15 mouse cellular contexts compared by ENCODE assay signal in the genomic region with DNA sequence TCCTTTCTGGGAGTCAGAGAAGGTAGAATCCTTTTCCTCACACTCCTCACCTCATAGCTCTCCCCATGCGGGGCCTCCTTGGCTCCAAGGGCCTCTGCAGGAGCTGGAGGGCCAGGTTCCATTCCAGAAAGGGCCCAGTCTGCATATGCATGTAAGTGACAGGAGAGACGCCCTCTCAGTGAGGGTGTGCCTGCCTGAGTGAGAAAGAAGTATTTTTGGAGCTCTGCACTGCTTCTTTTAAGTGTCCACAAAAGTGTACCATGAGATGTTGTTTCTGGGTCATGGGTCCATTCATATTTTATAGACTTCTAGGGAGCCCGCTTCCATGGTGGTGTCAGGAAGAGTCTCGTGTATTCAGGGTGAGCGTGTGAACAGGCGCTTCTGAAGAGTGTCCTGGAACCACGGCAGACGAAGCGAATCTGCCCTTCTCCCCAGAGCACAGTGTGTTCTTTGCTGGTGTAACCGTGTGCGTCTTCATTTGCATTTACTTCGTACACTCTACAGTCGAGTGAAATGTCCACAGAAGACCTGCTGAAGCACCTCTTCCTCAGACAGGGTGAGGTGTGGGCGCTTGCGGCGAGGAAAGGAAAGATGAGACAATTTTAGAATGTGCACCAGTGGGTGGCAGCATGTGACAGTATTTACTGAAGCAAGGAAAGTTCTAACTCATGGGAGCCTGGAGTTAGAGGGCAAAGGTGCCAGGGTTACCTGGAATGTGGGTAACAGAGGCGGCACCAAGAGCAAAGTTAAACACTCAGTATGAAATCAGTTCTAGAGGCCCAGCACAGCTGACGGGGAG. TPM values are rescaled to one million over a fixed set of nuclear protein-coding genes. Genes with fewer than 3 reads are reported as not detected.
A peak's percentile ranks its signal among the peaks of the same experiment; 100 is the strongest.
DNase-seq lines count a peak whose midpoint lies in the region; ATAC-seq and TF ChIP-seq lines count a peak whose summit lies in the region.
"Had no signal": no experiment of that assay in that cellular context is flagged by ENCODE, and none has a peak within 500 bp of the region (broad histone marks: within the 10 kb centered on the region; RNA-seq: fewer than 3 reads in every experiment).

No protein-coding gene starts in this region.

- no peaks in the 10 kb centered on the region for H3K4me1 ChIP-seq in kidney, embryonic 15.5 days
- H3K4me1 ChIP-seq in cortical plate, adult 2 months (ENCODE audit: control insufficient read depth, insufficient read depth, low read length): peaks cover 20% of the 10 kb centered on the region
- H3K4me1 ChIP-seq: hindbrain, embryonic 13.5 days; midbrain, embryonic 15.5 days; neural tube, embryonic 13.5 days had no signal

- no peaks in the 10 kb centered on the region for H3K9me3 ChIP-seq in kidney, embryonic 15.5 days (replicated peaks)
- H3K9me3 ChIP-seq: heart, embryonic 12.5 days; hindbrain, embryonic 13.5 days; midbrain, embryonic 15.5 days; neural tube, embryonic 13.5 days had no signal

- no peak overlapping the region for H3K27ac ChIP-seq in kidney, embryonic 15.5 days
- H3K27ac ChIP-seq in cortical plate, adult 2 months (ENCODE audit: insufficient read depth, low read length): peak overlapping the region; percentile 43; the same call in 1 of the 2 replicates
- H3K27ac ChIP-seq: hindbrain, embryonic 13.5 days; midbrain, embryonic 15.5 days; neural tube, embryonic 13.5 days had no signal

- WGBS in kidney, embryonic 15.5 days: 88% methylated on average over 18 of the region's 18 CpGs

- peaks cover 60% of the 10 kb centered on the region for H3K36me3 ChIP-seq in kidney, embryonic 15.5 days

- intact Hi-C loops in left cerebral cortex, postnatal 36 days (cut with DNase I): loop anchor here (5.0 kb wide), 1 partner anchor 127 kb away; the partner anchor contains the start of genes Gm10762 and Zc3h6

- no peak for TF ChIP-seq CTCF in cortical plate, adult 2 months (IDR thresholded peaks at IDR 0.05; ENCODE audit: extremely low read depth, insufficient read depth, low read length)

- H3K4me2 ChIP-seq in kidney, embryonic 15.5 days: no peak overlapping the region
- H3K4me2 ChIP-seq: heart, embryonic 12.5 days; hindbrain, embryonic 13.5 days; lung, embryonic 14.5 days; midbrain, embryonic 15.5 days; neural tube, embryonic 13.5 days had no signal

- H3K9ac ChIP-seq in kidney, embryonic 15.5 days: no peak overlapping the region
- H3K9ac ChIP-seq: heart, embryonic 12.5 days; hindbrain, embryonic 13.5 days; lung, embryonic 14.5 days; midbrain, embryonic 15.5 days; neural tube, embryonic 13.5 days had no signal

- no peaks in the 10 kb centered on the region for H3K27me3 ChIP-seq in kidney, embryonic 15.5 days
- H3K27me3 ChIP-seq: heart, embryonic 12.5 days; hindbrain, embryonic 13.5 days; midbrain, embryonic 15.5 days; neural tube, embryonic 13.5 days had no signal

- no peak for TF ChIP-seq POLR2A in cortical plate, adult 2 months (IDR thresholded peaks at IDR 0.05; ENCODE audit: extremely low read depth, insufficient read depth, low read length)

- H3K4me3 ChIP-seq in kidney, embryonic 15.5 days (replicated peaks): no peak overlapping the region
- no peak overlapping the region for H3K4me3 ChIP-seq in cortical plate, adult 2 months (ENCODE audit: insufficient read depth, low read length)
- H3K4me3 ChIP-seq: heart, embryonic 12.5 days; hindbrain, embryonic 13.5 days; midbrain, embryonic 15.5 days; neural tube, embryonic 13.5 days had no signal

- DNase-seq in kidney, adult 18-20 months: peak; percentile 56
- DNase-seq in right cerebral cortex, adult 18-20 months: peak; percentile 72
- no peak for DNase-seq in right cerebral cortex, postnatal 4 days
- peak; percentile 58 for DNase-seq in left cerebral cortex, postnatal 36 days (ENCODE audit: low spot score in 2 of 2)
- no peak for DNase-seq in embryo, embryonic 11 days
- DNase-seq: adrenal gland, adult 8-10 months; gastrocnemius, postnatal 10 days; lung, embryonic 14.5 days had no signal

- no peak for ATAC-seq in kidney, embryonic 15.5 days (replicated peaks; ENCODE audit: low FRiP score)
- no peak for ATAC-seq in cerebellum, adult (ENCODE audit: insufficient number of reproducible peaks, low FRiP score, low TSS enrichment)
- ATAC-seq: midbrain, embryonic 15.5 days had no signal

RNA-seq across cellular contexts. Expression of gene Polr1b, which starts 6.7 kb away (rescaled TPM):
- 33.1 and 36.1 TPM in 2 replicates for polyA plus RNA-seq in kidney, embryonic 15.5 days (2015; fragmentation: Nextera tagmentation; extraction: Ambion mirVana)
- 27.8 and 32.1 TPM in 2 replicates for polyA plus RNA-seq in cortical plate, adult 2 months (2012; rRNA removed)
- 10 to 100 TPM; 19.8 to 25.9 TPM for total RNA-seq in left cerebral cortex, postnatal 36 days (2021)

RNA-seq across cellular contexts. Expression of gene Ttl, which starts 28.4 kb away (rescaled TPM):
- polyA plus RNA-seq in kidney, embryonic 15.5 days (2015; fragmentation: Nextera tagmentation; extraction: Ambion mirVana): 15.1 and 17.9 TPM in 2 replicates
- 44.1 and 45.2 TPM in 2 replicates for polyA plus RNA-seq in cortical plate, adult 2 months (2012; rRNA removed)
- total RNA-seq in left cerebral cortex, postnatal 36 days (2021): 10 to 100 TPM; 65.0 to 73.7 TPM

RNA-seq across cellular contexts. Expression of gene Chchd5, which starts 35.4 kb away (rescaled TPM):
- 22.9 and 26.8 TPM in 2 replicates for polyA plus RNA-seq in kidney, embryonic 15.5 days (2015; fragmentation: Nextera tagmentation; extraction: Ambion mirVana)
- 16.0 and 17.4 TPM in 2 replicates for polyA plus RNA-seq in cortical plate, adult 2 months (2012; rRNA removed)
- total RNA-seq in left cerebral cortex, postnatal 36 days (2021): 10 to 100 TPM in 1 of 2 experiments, 1 to 10 TPM in 1; 9.6 to 10.9 TPM

RNA-seq across cellular contexts. Expression of gene Vinac1, which starts 46.2 kb away (rescaled TPM):
- 0.04 and 0.06 TPM in 2 replicates for polyA plus RNA-seq in kidney, embryonic 15.5 days (2015; fragmentation: Nextera tagmentation; extraction: Ambion mirVana)
- 0.10 and 0.15 TPM in 2 replicates for polyA plus RNA-seq in cortical plate, adult 2 months (2012; rRNA removed)
- under 1 TPM; 0.11 to 0.39 TPM for total RNA-seq in left cerebral cortex, postnatal 36 days (2021)

Comparison
In these comparisons a context has a peak if more than half of its experiments do, and no peak if none do; other contexts are left out.
1. DNase-seq: peak in kidney, adult 18-20 months (single experiment), right cerebral cortex, adult 18-20 months (single experiment) and left cerebral cortex, postnatal 36 days (2 of 2); none in right cerebral cortex, postnatal 4 days (single experiment) and embryo, embryonic 11 days (single experiment).